Mouse (Mus musculus) embryonic facial prominence, embryonic 12.5 days (tissue): ENCODE measurements around the gene Dnah12. TPM values are rescaled to one million over a fixed set of nuclear protein-coding genes. Genes with fewer than 3 reads are reported as not detected.
A peak's percentile ranks its signal among the peaks of the same experiment; 100 is the strongest.

Source experiments
- microRNA-seq: library from miRNA; unstranded; fragments of <30 nt; microRNA quantifications from one replicate; pipeline ENCODE4, GENCODE M21; 2017
- polyA plus RNA-seq: library from polyadenylated mRNA; unstranded; fragments of >200 nt; fragmentation: Nextera tagmentation; extraction: Ambion mirVana; gene quantifications from 2 replicates; pipeline ENCODE4 v1.2.1, GENCODE M21; 2016

The Dnah12 gene
- polyA plus RNA-seq, 1 experiment from 2014 or later: not detected

Small RNAs within 50 kb of the gene (microRNA-seq; reads per million reads assigned to microRNA genes)
- 1.8 reads per million, percentile 3 among the genes with 10 or more reads in this experiment for gene Mir7672

Other genes with a start within 250 kb of the Dnah12 start
- 23.4 and 26.9 TPM in 2 replicates for gene Slmap, start 158.3 kb upstream of the Dnah12 start, polyA plus RNA-seq
- 36.7 and 38.2 TPM in 2 replicates for gene Dennd6a, start 119.4 kb upstream of the Dnah12 start, polyA plus RNA-seq
- 524 and 553 TPM in 2 replicates for gene Arf4, start 55.2 kb upstream of the Dnah12 start, polyA plus RNA-seq
- 11.0 and 11.3 TPM in 2 replicates for gene Pde12, start 23.4 kb upstream of the Dnah12 start, polyA plus RNA-seq
- 0.12 TPM in 1 of 2 replicates, not detected in the other for gene Asb14, start 201.3 kb downstream of the Dnah12 start, polyA plus RNA-seq